In the genomic region with DNA sequence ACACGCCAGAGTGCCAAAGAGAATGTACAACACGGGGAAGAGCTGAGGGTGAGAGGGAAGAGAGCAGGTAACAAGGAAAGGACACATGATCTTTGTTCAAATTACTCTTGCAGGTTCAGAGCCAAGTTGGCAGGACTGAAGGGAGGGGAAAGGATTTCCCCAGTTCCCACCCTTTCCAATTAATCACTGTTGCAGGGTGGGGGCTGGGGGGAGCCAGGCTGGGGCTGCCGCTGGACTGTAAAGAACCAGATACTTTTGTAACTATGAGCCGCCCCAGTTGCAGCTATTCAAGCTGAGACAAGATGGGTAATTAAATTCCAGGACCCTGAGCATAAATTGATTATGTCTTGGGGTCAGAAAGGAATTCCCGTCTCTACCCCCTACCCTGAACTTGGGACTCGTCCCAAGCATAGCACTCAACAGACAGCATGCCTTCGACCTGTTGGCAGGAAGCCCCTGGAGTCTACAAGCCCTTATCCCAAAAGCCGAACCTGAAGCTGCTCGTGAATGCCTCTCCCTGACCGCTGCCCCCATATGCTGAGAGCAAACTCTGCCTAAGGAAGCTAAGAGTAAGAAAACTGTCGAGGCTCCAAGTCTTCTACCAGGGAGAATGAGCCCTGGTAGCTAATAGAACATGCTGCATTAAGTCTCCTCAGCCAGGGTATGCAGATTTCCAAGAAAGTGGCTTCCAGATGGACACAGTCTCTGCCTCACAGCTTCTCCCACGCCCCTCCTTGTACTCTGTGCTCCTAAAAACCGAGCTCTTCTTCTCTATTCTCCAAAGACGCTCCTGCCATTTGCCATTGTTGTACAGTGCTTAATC, we compare ENCODE assay signal across 9 mouse cellular contexts.
DNase-seq lines count a peak whose midpoint lies in the region; ATAC-seq and TF ChIP-seq lines count a peak whose summit lies in the region.
"Had no signal": no experiment of that assay in that cellular context is flagged by ENCODE, and none has a peak within 500 bp of the region (broad histone marks: within the 10 kb centered on the region; RNA-seq: fewer than 3 reads in every experiment).

No protein-coding gene starts in this region.

- H3K4me3 ChIP-seq in kidney, adult 2 months (ENCODE audit: insufficient read depth, low read depth, low read length): no peak overlapping the region
- no peak overlapping the region for H3K4me3 ChIP-seq in embryonic facial prominence, embryonic 15.5 days (replicated peaks)
- H3K4me3 ChIP-seq in hindbrain, postnatal 0 days (ENCODE audit: low read length): no peak overlapping the region
- H3K4me3 ChIP-seq in neural tube, embryonic 11.5 days (ENCODE audit: low read depth, low read length): no peak overlapping the region

- WGBS in kidney, adult 2 months: 39% methylated on average over 14 of the region's 14 CpGs
- 34% methylated on average over 14 of the region's 14 CpGs for WGBS in embryonic facial prominence, embryonic 15.5 days
- 26% methylated on average over 14 of the region's 14 CpGs for WGBS in hindbrain, postnatal 0 days
- WGBS in neural tube, embryonic 11.5 days: 27% methylated on average over 14 of the region's 14 CpGs

- no peak overlapping the region for H3K4me2 ChIP-seq in embryonic facial prominence, embryonic 15.5 days (replicated peaks)
- no peak overlapping the region for H3K4me2 ChIP-seq in hindbrain, postnatal 0 days (ENCODE audit: low read depth, low read length)
- H3K4me2 ChIP-seq in neural tube, embryonic 11.5 days (ENCODE audit: low read depth): no peak overlapping the region

- H3K27ac ChIP-seq in kidney, adult 2 months (ENCODE audit: insufficient read depth, low read depth, low read length): no peak overlapping the region
- peak overlapping the region; percentile 40 for H3K27ac ChIP-seq in embryonic facial prominence, embryonic 15.5 days (replicated peaks)
- H3K27ac ChIP-seq in hindbrain, postnatal 0 days: 0 out of 2 replicates have a peak overlapping the region, but pooled peaks have one; percentile 11
- H3K27ac ChIP-seq in neural tube, embryonic 11.5 days (ENCODE audit: low read depth, low read length): no peak overlapping the region
- H3K27ac ChIP-seq: macrophage had no signal

- ATAC-seq in embryonic facial prominence, embryonic 15.5 days (ENCODE audit: insufficient number of reproducible peaks, low FRiP score, low TSS enrichment, low read depth): 0 out of 2 replicates have a peak, but pooled peaks have one; percentile 24
- 0 out of 2 replicates have a peak, but pooled peaks have one; percentile 32 for ATAC-seq in hindbrain, postnatal 0 days
- ATAC-seq in neural tube, embryonic 11.5 days (ENCODE audit: insufficient read depth, low FRiP score, low TSS enrichment): no peak
- ATAC-seq in megakaryocyte, adult 5-6 weeks (ENCODE audit: poor library complexity, severe bottlenecking): no peak

- no peak for TF ChIP-seq POLR2A in kidney, adult 2 months (IDR thresholded peaks at IDR 0.05; ENCODE audit: low read depth, low read length)

- H3K27me3 ChIP-seq in kidney, adult 2 months (replicated peaks; ENCODE audit: control insufficient read depth, insufficient read depth, low read length): no peaks in the 10 kb centered on the region
- no peaks in the 10 kb centered on the region for H3K27me3 ChIP-seq in embryonic facial prominence, embryonic 15.5 days
- H3K27me3 ChIP-seq in hindbrain, postnatal 0 days (ENCODE audit: insufficient read depth, low read length): no peaks in the 10 kb centered on the region
- H3K27me3 ChIP-seq in neural tube, embryonic 11.5 days (ENCODE audit: control insufficient read depth, insufficient read depth, low read length): no peaks in the 10 kb centered on the region

- H3K9me3 ChIP-seq in embryonic facial prominence, embryonic 15.5 days (replicated peaks): no peaks in the 10 kb centered on the region
- no peaks in the 10 kb centered on the region for H3K9me3 ChIP-seq in hindbrain, postnatal 0 days (ENCODE audit: low read length)
- H3K9me3 ChIP-seq in neural tube, embryonic 11.5 days (ENCODE audit: control insufficient read depth, low read length): no peaks in the 10 kb centered on the region

- H3K36me3 ChIP-seq in kidney, adult 2 months (ENCODE audit: control insufficient read depth, insufficient read depth, low read length): no peaks in the 10 kb centered on the region
- H3K36me3 ChIP-seq in embryonic facial prominence, embryonic 15.5 days: no peaks in the 10 kb centered on the region
- H3K36me3 ChIP-seq in hindbrain, postnatal 0 days (ENCODE audit: insufficient read depth, low read length): no peaks in the 10 kb centered on the region
- no peaks in the 10 kb centered on the region for H3K36me3 ChIP-seq in neural tube, embryonic 11.5 days (ENCODE audit: control insufficient read depth, insufficient read depth, low read length)

- DNase-seq in kidney, adult 2 months: peak; percentile 15
- DNase-seq in kidney, adult 18-20 months: no peak
- DNase-seq in hindbrain, postnatal 0 days (ENCODE audit: low spot score): peak; percentile 30
- peak; percentile 33 for DNase-seq in neural tube, embryonic 11.5 days (ENCODE audit: low spot score)
- no peak for DNase-seq in gastrocnemius, postnatal 10 days
- DNase-seq in gastrocnemius, postnatal 36 days: no peak

- no peaks in the 10 kb centered on the region for H3K4me1 ChIP-seq in kidney, adult 2 months (ENCODE audit: control insufficient read depth, insufficient read depth, low read length)
- peaks cover 14% of the 10 kb centered on the region; the same call in 1 of the 2 replicates for H3K4me1 ChIP-seq in embryonic facial prominence, embryonic 15.5 days
- no peaks in the 10 kb centered on the region for H3K4me1 ChIP-seq in hindbrain, postnatal 0 days (ENCODE audit: insufficient read depth, low read length)
- peaks cover 9% of the 10 kb centered on the region; the same call in 1 of the 2 replicates for H3K4me1 ChIP-seq in neural tube, embryonic 11.5 days (ENCODE audit: control insufficient read depth, insufficient read depth, low read length)

- intact Hi-C loops in gastrocnemius, postnatal 36 days (cut with DNase I): no loop called here

- no peak for TF ChIP-seq CTCF in kidney, adult 2 months (conservative IDR thresholded peaks at IDR 0.05; ENCODE audit: insufficient read depth, insufficient read length, low read depth, low read length)
- no peak for TF ChIP-seq CTCF in hindbrain, postnatal 0 days (IDR thresholded peaks at IDR 0.05; ENCODE audit: low read depth)

- H3K9ac ChIP-seq in embryonic facial prominence, embryonic 15.5 days: no peak overlapping the region
- H3K9ac ChIP-seq in hindbrain, postnatal 0 days (replicated peaks; ENCODE audit: low read length): no peak overlapping the region
- H3K9ac ChIP-seq in neural tube, embryonic 11.5 days (ENCODE audit: low read length): no peak overlapping the region

Comparison
In these comparisons a context has a peak if more than half of its experiments do, and no peak if none do; other contexts are left out.
1. DNase-seq: peak in kidney, adult 2 months (single experiment), hindbrain, postnatal 0 days (single experiment) and neural tube, embryonic 11.5 days (single experiment); none in kidney, adult 18-20 months (single experiment), gastrocnemius, postnatal 10 days (single experiment) and gastrocnemius, postnatal 36 days (0 of 2).
2. H3K27ac ChIP-seq: peak in embryonic facial prominence, embryonic 15.5 days (single experiment) and hindbrain, postnatal 0 days (single experiment); none in kidney, adult 2 months (single experiment) and neural tube, embryonic 11.5 days (single experiment).
3. ATAC-seq: peak in embryonic facial prominence, embryonic 15.5 days (single experiment) and hindbrain, postnatal 0 days (single experiment); none in neural tube, embryonic 11.5 days (single experiment) and megakaryocyte, adult 5-6 weeks (single experiment).